Mouse (Mus musculus): ENCODE results near the gene Cand1.

The Cand1 gene

DNA sequence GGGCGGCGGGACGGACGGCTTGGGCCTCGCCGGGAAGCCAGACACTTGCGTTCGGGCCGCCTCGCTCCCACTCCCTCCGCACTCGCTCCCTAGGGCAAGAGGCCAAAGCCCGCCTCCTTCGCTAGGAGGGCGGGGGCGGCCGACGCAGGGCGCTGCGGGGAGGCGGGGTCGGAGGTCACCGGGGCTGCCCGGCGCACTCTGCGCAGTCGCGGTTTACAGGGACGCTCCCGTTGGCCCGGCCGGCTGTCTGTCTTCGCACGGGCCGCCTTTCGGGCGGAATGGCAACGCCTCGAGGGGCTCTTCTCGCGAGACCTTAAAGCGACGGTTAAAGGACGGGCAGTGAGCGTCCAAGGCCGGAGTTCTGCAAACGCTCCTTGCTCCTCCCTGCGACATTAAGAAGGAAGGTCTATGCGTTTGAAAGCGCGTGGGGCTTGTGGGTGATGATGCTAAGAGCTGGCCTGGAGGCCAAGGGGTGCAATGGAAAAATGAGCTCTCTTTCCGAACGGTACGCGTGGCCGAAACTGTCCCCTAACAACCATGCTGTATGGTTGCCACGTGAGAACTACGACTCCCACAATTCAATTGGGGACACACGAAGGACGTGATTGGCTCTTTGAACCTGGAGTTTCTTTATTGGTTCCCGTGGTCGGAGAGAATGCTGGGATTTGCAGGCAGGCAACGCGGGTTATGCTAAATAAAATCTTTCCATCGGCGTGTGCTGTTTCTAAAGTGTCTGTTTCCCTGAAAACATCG is at the start of gene Cand1:
TSS of gene Cand1 (minus strand) at position 87 of the 753 bp plus-strand sequence.
- DNase-seq = peak; percentile 100

DNA sequence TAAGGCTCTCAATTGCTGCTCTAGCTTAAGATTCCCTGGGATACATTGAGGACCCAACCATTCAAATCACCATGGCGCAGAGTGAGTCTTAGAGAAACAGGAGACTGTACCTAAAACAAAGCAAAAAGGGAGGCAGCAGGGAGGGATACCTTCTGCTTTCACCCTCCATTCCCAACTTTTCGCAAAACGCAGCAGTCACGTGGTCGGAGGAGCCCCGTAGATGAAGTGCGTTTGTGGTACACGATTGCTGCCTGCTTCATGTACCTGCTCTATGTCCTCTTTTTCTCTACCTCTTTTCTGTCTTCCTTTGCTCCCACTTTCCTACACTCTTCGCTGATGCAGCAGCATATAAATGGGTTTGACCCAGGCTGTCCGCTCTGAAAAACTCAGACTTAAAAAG is 39.0 kb upstream of the Cand1 start:
- DNase-seq = no peak

DNA sequence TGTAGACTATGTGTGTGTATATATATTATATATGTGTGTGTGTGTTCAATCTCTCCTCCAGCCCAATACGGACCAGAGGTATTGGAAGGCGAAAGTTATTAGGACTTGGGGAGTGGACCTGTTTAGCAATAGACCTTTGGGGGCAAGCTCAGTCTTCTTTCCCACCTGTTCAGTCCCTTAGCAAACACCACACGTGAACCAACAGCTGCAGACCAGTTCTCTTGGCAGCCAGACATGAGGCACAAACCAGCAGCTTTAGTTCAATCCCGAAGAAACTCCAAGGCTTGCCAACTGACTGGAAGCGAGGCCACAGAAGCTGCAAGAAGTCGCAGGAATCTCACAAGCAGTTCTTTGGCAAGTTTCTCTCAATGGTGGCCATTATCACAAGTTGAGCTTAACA is 34.5 kb upstream of the Cand1 start:
- no peak for DNase-seq

DNA sequence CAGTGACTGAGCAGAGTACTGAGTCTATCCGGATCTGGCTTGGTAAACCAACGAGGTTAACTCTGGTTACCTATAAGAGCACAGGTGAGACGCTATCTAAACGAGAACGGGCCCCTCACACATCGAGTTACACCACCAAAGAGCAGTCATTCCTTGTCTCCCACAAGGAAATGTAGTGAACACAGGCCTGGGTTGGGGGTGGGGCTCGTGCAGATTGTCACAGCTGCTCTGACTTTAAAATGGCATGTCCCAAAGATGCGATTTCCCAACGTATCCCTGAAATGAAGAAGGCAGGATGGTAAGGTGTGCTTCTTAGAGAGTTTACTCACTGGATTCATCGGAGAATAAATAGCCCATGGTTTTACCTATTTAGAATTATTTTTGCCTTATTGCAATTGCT is 32.7 kb upstream of the Cand1 start:
- DNase-seq = no peak

DNA sequence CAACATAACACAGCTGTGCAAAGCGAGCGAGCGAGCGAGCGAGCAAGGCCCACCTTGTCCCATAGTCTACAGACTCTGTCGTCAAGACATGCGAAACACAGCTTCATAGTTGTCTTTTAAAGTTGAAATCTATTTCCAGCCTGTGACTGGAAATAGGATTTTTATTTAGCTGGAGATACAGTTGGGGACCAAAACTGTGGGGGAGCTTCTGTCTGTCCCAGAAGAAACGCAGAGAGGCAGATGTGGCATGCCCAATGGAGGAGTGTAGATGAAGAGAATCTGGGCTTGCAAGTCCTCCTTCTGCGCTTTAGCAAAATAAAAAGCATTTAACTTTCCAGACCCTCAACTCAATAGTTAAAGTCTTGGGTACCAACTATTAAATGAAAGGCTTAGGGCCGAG is 32.1 kb upstream of the Cand1 start:
- DNase-seq = no peak

DNA sequence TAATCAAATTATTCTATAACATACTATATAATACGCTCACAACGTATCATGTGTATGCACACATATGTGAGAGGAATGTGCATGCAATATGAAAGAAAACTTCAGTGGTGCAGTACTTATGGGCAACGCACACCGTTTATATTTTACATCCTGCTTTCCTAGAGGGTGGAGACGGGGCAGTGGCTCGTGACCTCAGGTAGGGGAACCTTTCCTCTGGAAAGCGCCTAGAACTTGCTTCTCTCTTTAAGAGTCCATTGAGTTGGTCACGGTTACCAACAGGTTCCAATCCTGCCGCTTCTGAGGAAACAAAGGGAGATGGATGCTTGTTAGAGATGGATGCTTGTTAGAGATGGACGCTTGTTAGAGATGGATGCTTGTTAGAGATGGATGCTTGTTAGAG is 31.2 kb upstream of the Cand1 start:
- DNase-seq = no peak

DNA sequence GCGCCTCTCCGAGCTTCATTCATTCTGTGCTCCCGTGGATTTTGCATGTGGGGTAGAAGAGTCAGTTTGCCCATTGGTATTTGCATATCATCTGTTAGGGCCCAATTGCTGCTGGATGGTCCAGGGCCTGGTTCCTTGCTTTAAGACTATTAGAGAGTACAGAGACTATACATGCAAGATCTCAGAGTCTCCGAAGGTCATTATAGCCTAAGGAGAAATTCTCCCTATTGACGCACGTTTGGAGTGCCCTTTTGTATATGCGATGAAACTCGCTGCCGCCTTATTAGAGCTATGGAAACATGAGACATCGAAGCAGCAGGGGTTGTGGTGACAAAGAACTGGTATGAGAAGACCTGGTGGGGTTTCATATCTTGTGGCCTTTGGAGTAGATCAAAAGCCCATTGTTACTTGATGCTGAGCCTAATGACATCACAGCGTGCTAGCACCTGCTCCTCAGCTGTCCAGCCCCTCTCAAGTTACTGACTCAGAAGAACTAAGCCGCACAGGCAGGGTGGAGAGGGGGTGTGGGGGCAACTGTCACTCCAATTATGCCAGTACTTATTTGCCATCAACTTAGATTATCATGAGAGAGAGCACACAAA is 30.6 kb upstream of the Cand1 start:
- no peak for DNase-seq

DNA sequence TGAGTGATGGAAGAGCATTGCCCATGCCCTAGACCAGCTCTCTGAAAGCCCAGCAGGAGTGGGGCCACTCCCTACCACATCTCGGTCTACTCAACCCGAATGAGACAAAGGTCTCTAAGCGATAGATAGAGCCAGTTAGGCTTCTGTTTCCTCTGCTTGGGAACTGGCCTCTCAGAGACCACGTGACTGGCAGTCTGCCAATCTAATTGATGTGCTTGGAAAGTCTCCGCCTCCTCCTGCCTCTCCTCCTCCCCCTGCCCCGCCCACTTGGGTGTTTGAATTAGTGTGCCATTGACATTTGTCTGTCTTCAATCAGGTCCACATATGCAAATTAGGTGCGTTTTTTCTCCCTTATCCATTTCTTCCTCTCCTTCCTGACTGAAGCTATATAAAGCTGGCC is 24.9 kb upstream of the Cand1 start:
- DNase-seq = peak in 1 of 2 experiments; percentile 17

DNA sequence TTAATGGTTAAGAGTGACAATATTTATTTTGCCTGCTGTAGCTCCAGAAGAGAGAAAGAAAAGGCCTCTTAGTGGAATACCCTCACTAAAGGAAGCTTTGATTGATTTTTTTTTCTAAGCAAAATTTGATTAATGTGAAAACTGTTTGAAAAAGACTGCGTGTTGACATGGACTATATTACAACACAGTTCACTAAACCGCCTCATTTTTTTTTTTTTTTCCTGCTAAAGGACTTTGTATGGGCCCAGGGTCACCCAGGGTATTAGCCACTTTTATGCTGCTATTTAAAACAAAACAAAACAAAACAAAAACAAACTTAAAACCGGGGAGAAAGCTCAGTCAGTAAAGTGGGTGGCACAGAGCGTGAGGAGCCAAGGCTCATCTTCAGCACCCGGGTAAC is 23.0 kb upstream of the Cand1 start:
- no peak for DNase-seq

DNA sequence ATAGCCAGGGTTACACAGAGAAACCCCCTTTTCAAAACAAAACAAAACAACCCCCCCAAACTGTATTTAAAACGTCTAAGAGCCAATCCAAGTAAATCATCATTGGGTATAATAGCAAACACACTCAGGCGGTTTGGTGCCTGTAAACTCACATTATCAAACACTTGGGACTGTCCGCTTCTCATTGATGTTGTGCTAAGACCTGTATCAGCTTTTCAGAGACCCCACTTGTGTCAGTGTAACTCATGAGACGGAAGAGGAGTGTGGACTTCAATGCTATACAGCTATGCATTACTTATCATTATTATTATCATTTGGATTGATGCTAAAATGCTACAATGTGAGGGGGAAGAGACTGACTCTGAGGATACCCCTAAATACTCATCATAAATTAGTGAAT is 18.0 kb upstream of the Cand1 start:
- DNase-seq = no peak

DNA sequence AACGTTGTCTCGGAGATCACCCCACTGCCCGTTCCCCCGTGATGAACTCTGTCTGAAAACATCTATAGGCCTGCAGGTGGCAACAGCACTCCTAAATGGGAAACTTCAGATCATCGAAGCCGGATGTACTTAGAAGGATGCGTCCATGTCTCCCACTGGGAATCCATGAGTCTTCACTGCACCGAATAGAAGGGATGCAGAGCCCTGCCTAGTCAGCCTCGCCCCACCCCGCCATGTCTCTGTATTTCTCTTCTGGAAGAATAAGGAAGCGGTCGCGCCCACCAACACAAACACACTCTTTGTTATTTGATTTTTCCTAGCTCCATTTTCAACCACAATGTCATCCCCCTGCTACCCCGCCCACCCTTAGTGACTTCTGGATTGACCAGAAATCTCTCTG is 4.3 kb upstream of the Cand1 start:
- DNase-seq = no peak

DNA sequence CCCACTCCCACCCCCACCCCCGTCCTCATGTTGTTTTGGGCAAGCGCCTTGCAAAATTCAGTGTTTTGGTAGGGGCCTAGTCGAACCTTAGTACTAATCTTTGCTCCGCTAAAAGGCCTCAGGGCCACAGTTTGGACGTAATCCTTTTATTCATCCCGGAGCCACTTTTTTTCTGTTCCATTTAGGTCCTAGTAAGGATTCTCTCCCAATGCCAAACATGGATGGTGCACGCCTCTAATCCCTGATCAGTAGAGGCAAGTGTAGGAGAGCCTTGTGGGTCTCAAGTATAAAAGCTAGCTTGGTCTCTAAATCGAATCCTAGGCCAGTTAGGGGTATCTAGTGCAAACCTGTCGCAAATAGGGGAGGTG is 851 bp upstream of the Cand1 start:
- DNase-seq = no peak

DNA sequence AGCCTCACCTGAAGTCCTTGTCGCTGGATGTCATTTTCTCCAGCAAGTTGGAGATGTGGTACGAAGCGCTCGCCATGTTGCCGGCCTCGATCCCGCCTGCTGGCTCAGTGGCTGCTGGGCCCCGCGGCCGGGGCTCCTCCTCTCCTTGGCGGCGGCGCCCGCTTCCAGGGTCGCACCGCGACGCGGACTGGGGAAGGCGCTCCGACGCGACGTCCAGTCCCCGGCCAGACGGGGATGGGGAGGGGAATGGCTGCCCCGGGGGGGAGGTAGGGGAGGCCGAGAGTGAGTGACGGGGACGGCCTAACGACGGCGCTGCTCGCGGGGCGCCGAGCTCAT is 254 bp downstream of the Cand1 start:
- no peak for DNase-seq

DNA sequence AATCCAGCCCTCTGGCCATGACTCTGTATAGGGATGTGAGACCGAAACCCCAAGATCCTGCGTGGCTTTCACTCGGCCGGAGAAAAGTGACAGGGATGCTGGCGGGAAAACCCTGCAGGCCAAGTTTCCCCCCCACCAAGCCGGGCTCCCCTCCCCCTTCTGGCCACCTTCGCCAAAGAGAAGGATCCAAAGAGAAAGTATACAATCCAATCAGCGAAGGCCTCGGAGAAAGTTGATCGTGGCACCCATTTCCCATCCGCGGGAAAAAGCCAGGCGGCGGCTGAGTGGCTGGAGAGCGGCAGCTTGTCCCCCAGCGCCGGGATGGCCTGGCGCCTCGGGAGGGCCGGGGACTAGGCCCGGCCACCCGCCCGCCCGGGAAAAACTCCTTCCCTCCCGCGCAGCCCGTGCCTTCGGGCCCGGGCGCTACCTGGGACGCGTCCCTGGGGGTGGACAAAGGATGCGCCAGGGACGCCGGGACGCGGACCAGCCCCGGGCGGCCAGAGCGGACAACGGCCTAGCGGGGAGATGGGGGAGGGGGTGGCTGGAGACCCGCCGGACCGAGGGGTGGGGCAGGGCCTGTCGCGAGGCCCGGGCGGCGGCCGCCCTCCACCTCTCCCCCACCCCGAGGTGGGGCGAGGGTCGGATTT is 747 bp downstream of the Cand1 start:
- peak; percentile 69 to 71 for DNase-seq

DNA sequence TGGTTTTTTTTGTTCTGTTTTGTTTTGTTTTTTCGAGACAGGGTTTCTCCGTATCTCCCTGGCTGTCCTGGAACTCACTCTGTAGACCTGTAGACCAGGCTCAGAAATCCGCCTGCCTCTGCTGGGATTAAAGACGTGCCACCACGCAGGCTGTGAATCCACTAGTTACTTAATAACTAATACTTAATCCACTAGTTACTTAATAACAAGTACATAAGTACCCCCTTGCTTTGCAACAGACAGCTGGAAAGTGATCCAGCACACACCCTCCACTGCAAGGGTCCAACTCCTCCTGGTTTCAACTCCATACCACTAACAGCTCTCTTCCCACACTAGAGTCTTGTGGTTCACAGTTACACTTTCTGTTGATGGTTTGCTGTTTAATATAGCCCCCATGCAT is 8.3 kb downstream of the Cand1 start:
- DNase-seq = no peak

DNA sequence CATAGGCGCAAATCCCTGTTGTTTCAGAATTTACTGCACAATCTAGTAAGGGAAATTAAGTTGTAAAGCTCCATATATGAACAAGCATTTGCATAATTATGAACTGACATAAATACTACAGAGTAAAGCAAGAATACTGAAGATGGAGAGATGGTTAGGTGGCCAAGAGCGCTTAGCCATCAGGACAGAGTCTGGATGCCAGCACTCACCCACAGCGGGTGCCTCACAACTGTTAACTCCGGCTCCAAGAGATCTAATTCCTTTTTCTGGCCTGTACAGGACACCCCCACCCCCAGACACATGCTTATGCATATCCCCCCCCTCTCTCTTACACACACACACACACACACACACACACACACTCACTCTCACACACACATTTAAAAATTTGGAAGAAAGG is 9.2 kb downstream of the Cand1 start:
- peak; percentile 18 to 45 for DNase-seq

DNA sequence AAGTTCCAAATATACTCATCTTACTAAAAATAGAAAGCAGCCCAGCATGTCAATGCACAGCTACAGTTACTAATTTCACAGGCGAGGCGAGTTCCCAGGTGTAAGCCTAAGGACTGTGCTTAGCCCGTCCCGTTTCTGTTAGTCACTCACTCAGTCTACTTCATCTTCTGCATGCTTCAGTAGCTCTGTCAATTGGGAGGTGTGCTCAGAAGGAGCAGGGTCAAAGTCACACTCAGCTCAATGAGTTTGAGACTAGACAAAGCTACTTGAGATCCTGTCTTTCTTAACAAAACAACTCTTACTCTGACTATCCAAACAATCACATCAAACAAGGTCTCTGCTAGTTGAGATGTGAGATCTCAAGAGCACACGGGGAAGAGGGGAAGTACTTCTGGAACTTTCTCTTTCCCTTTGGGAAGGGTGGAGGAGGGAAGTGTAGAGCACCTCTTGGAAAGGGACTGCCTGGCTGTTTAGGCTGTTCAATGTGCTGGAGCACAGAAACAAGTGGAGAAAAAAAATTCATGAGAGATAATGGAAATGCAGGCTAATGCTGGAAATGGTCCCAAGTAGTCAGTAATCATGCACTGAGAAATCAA is 9.7 kb downstream of the Cand1 start:
- no peak for DNase-seq

DNA sequence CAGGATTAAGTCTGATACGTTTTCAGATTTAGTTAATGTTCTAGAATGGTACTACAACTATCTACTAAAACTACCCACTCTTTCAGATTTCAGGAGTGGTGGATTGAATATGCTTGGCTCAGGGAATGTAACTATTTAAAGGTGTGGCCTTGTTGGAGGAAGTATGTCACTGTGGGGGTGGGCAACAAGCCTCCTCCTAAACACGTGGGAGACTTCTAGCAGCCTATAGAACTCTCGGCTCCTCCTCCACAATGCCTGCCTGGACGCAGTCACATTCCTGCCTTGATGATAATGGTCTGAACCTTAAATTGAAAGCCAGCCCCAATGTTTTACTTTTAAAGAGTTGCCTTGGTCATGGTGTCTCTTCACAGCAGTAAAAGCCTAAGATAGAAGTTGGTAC is 16.2 kb downstream of the Cand1 start:
- DNase-seq = no peak

DNA sequence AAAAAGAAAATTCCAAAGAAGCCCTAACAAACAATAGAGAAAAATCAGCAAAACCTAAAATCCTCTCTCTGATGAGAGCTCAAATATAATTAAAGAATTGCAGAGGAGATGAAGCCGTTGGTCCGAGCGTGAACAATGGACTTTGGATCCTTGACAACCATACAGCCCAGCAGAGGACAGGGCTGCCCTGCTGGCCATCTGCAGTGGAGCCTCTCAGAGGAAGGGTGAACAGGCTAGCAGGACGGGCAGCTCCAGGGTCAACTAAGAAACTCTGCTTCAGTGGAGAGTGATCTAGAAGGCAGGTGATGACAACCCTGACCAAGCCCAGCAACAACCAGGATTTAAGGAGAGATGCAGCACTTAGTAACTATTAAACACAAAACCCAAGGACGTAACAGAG is 18.2 kb downstream of the Cand1 start:
- DNase-seq = peak in 1 of 2 experiments; percentile 44

DNA sequence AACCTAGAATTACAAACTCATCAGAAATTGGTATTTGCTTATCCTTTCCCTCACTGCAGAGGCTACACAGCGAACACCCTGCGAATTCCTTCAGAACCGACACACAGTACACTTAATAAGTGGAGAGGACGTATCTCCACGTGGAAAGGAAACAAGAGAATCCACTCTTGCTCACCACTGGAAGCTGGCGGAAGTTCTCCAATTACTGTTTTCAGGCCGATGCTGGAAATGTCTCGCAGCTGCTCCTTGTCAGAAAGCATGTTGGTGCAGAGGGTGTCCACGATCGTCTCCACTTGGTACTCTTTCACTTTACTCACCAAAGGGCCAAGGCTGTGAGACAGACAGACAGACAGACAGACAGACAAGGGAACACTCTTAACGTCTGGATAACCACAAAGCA is 20.4 kb downstream of the Cand1 start:
- no peak for DNase-seq

DNA sequence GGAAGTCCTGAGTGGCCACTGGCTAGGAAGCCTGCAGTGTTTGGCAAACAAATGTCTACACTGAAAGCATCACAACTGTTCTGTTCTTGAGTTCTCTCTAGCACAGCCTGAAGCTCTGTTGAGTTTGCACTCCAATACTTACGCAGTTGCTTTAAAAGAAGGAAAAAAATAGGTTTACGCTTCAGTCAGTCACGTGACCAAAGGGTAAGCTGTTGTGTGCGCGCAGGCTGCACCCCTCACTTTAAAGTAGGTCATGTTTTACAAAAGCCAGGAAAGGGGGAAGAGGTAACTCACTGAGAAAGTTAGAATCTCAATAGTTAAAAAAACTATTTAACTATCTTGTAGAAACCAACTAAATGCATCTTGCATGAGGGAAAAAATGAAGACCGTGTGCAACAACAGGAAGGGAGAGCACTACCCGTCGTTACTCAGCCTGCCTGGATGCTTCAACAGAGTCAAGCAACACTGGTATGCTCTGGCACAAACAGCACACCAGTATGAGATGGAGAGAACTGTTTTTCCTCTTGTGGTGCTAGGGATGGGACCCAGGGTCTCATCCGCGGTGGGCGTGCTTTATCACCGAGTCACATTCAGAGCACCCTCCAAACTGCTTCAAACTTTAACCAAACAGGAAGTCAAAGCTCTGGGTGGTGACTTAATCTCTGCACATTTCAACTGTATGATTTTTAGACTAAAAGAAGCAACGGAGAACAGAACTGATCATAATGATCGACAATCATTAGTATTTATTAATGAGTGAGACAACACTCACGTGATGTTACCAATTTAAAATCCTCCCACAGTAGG is 21.4 kb downstream of the Cand1 start:
- no peak for DNase-seq

DNA sequence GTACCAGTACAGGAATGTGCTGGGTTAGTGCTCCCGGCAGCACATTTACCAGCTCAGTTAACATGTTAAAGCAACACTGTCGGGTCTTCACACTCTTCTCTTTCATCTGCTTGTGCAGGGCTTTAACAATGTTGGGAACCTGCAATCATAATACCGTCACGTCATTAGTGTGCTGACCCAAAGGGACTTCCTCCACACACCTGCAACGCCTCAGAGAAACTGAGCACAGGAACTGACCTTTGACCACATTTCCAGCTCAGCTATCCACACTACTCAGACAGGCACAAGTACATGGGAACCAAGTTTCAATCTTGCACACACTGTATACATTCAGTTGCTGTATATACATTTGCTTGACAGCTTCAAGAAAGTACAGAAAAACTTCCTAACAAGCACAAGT is 27.4 kb downstream of the Cand1 start:
- DNase-seq = no peak

DNA sequence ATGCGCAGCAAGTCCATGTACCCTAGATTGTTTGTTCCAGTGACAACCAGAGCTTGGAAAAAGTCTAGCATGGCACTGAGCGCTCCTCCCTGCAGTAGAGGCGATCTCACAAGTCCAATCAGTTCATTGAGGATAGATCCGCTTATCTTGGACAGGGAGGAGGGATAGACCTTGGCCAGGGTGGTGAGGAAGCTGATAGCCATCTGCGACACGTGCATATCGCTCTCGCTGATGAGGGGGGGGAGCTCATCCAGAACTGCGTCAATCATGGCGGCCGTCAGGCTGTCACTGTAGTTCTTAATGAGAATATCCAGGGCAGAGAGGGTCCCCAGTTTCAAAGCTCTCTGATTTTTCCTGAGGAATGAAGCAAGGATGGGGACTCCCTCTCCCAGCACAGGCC is 28.6 kb downstream of the Cand1 start:
- no peak for DNase-seq

Data from cerebellum, postnatal 14 days (tissue).